Mouse (Mus musculus) heart, adult 2 months (tissue): ENCODE data around the gene Cfap299.
"Not testable (repeated sequence)": the region's sequence is repeated elsewhere in the genome, so short reads cannot be mapped to it uniquely, and the experiment has no call there.

Experiments
- CTCF ChIP-seq: fragments of 200-600 bp; IDR thresholded peaks from 2 replicates; pipeline ENCODE4 v1.8.1; 2022; ENCODE audit warnings: antibody characterized with exemption, mild to moderate bottlenecking, moderate library complexity
- EP300 ChIP-seq: fragments of 200-500 bp; IDR thresholded peaks from 2 replicates; pipeline ENCODE4 v1.6.1; 2011; ENCODE audit warnings: low read depth, low read length, control low read depth; ENCODE audit not compliant: insufficient read depth

GRCm38 (mm10) chr5:98343751-98344150 lies 14.6 kb downstream of the Cfap299 start:
- not testable (repeated sequence) for TF ChIP-seq CTCF, EP300
